Mouse (Mus musculus) E14TG2a.4 (cell line): ENCODE data around the gene Shf.
A peak's percentile ranks its signal among the peaks of the same experiment; 100 is the strongest.

Experiments used
- H3K27me3 ChIP-seq: 2 replicates; pipeline ENCODE4 v1.6.1; 2014; ENCODE audit warnings: low read length, control low read depth; ENCODE audit not compliant: insufficient read depth
- H3K36me3 ChIP-seq: 2 replicates; pipeline ENCODE4 v1.6.1; 2014; ENCODE audit warnings: low read length, control low read depth; ENCODE audit not compliant: insufficient read depth
- H3K4me1 ChIP-seq: replicated peaks from 2 replicates; pipeline ENCODE4 v1.6.1; 2014; ENCODE audit warnings: low read depth, low read length, control low read depth
- H3K4me3 ChIP-seq: replicated peaks from 2 replicates; pipeline ENCODE4 v1.5.1; 2014; ENCODE audit warnings: mild to moderate bottlenecking, low read length
- H3K9me3 ChIP-seq: 2 replicates; pipeline ENCODE4 v1.6.1; 2014; ENCODE audit warnings: low read length, control low read depth
- CTCF ChIP-seq: conservative IDR thresholded peaks from 2 replicates; pipeline ENCODE4 v1.5.1; 2014; ENCODE audit warnings: low read length
- NANOG ChIP-seq: IDR thresholded peaks from 2 replicates; pipeline ENCODE4 v1.6.1; 2014; ENCODE audit warnings: borderline replicate concordance, low read length, mixed read lengths
- POU5F1 ChIP-seq: IDR thresholded peaks from 2 replicates; pipeline ENCODE4 v1.6.1; 2014; ENCODE audit warnings: low read length, borderline replicate concordance

The Shf gene

GRCm38 (mm10) chr2:122365244-122365866, 3.6 kb downstream of the Shf start:
- peak; percentile 81 for TF ChIP-seq CTCF
- TF ChIP-seq NANOG: no peak
- no peaks in the 10 kb centered on the region for H3K9me3 ChIP-seq
- peaks cover 3% of the 10 kb centered on the region; the same call in 1 of the 2 replicates for H3K27me3 ChIP-seq
- peaks cover 39% of the 10 kb centered on the region for H3K36me3 ChIP-seq
- no peak overlapping the region for H3K4me3 ChIP-seq
- H3K4me1 ChIP-seq: peaks cover 71% of the 10 kb centered on the region

- Histone ChIP-seq H3K36me3 (peaks cover 47% of the 10 kb centered on the region), H3K27me3 (peaks cover 3% of the 10 kb centered on the region; the same call in 1 of the 2 replicates), H3K4me1 (peaks cover 80% of the 10 kb centered on the region), H3K9me3 (no peaks in the 10 kb centered on the region), H3K4me3 (no peak overlapping the region)
- TF ChIP-seq NANOG (no peak), POU5F1 (no peak), CTCF (no peak)
Measured at GRCm38 (mm10) chr2:122364352-122364944, 4.5 kb downstream of the Shf start.

- peaks cover 3% of the 10 kb centered on the region; the same call in 1 of the 2 replicates for H3K27me3 ChIP-seq
- H3K4me1 ChIP-seq: peaks cover 89% of the 10 kb centered on the region
- TF ChIP-seq NANOG: no peak
- peak; percentile 55 for TF ChIP-seq CTCF
- peaks cover 61% of the 10 kb centered on the region for H3K36me3 ChIP-seq
- H3K9me3 ChIP-seq: no peaks in the 10 kb centered on the region
- H3K4me3 ChIP-seq: no peak overlapping the region
Measured at GRCm38 (mm10) chr2:122362622-122363523, 6.1 kb downstream of the Shf start.

GRCm38 (mm10) chr2:122361868-122362621, 6.9 kb downstream of the Shf start:
- peaks cover 70% of the 10 kb centered on the region for H3K36me3 ChIP-seq
- H3K4me1 ChIP-seq: peaks cover 89% of the 10 kb centered on the region
- H3K27me3 ChIP-seq: no peaks in the 10 kb centered on the region
- peak overlapping the region; percentile 35 for H3K4me3 ChIP-seq
- TF ChIP-seq NANOG: no peak
- TF ChIP-seq CTCF: no peak
- no peak for TF ChIP-seq POU5F1
- H3K9me3 ChIP-seq: no peaks in the 10 kb centered on the region

- no peak for TF ChIP-seq NANOG
- TF ChIP-seq POU5F1: no peak
Measured at GRCm38 (mm10) chr2:122361181-122361580, 7.8 kb downstream of the Shf start.

GRCm38 (mm10) chr2:122360310-122360709, 8.7 kb downstream of the Shf start:
- Histone ChIP-seq H3K27me3 (no peaks in the 10 kb centered on the region), H3K4me3 (no peak overlapping the region), H3K9me3 (no peaks in the 10 kb centered on the region), H3K36me3 (peaks cover 73% of the 10 kb centered on the region), H3K4me1 (peaks cover 91% of the 10 kb centered on the region)
- TF ChIP-seq NANOG: no peak
- no peak for TF ChIP-seq POU5F1
- no peak for TF ChIP-seq CTCF

More at GRCm38 (mm10) chr2:122361181-122361580, 7.8 kb downstream of the Shf start:
- Histone ChIP-seq H3K4me1 (peaks cover 89% of the 10 kb centered on the region), H3K36me3 (peaks cover 71% of the 10 kb centered on the region), H3K27me3 (no peaks in the 10 kb centered on the region), H3K4me3 (peak overlapping the region; percentile 35; the same call in 1 of the 2 replicates), H3K9me3 (no peaks in the 10 kb centered on the region)

- H3K4me3 ChIP-seq: no peak overlapping the region
- H3K4me1 ChIP-seq: peaks cover 96% of the 10 kb centered on the region
- TF ChIP-seq POU5F1 (no peak), CTCF (no peak), NANOG (no peak)
- no peaks in the 10 kb centered on the region for H3K9me3 ChIP-seq
- H3K36me3 ChIP-seq: peaks cover 76% of the 10 kb centered on the region
- no peaks in the 10 kb centered on the region for H3K27me3 ChIP-seq
Measured at GRCm38 (mm10) chr2:122356187-122356586, 12.8 kb downstream of the Shf start.

- Histone ChIP-seq H3K36me3 (peaks cover 74% of the 10 kb centered on the region), H3K9me3 (no peaks in the 10 kb centered on the region), H3K4me1 (peaks cover 96% of the 10 kb centered on the region), H3K4me3 (peak overlapping the region; percentile 5; the same call in 1 of the 2 replicates), H3K27me3 (no peaks in the 10 kb centered on the region)
- no peak for TF ChIP-seq POU5F1
- no peak for TF ChIP-seq CTCF
- no peak for TF ChIP-seq NANOG
Measured at GRCm38 (mm10) chr2:122355389-122355788, 13.6 kb downstream of the Shf start.
